Mouse (Mus musculus) mouse embryonic stem cell (cell line): ENCODE results near the gene Nde1.

Experiments used
- in situ Hi-C, 2 experiments: fragments of 300-500 bp; cut with MboI; formaldehyde crosslinking; loops; 1 replicate in 1 of 2; 3 replicates in 1 of 2; pipeline ENCODE4 v1.14.3; 2019 to 2020; ENCODE audit warnings: low sequenced_read_pairs in 2 of 2, low pct_unique_long_range_greater_than_20kb in 1 of 2, mixed read lengths in 1 of 2; ENCODE audit not compliant: unreplicated experiment in 1 of 2

Nde1 gene

GRCm38 (mm10) chr16:14158536-14158935 is 4.5 kb upstream of the Nde1 start:
- in situ Hi-C loops = loop anchor here in 1 of 2 experiments (25.0 kb wide), 1 partner anchor 471 kb away; no protein-coding TSS in a partner anchor

GRCm38 (mm10) chr16:14158936-14159745 is 3.9 kb upstream of the Nde1 start:
- in situ Hi-C loops = loop anchor here in 1 of 2 experiments (25.0 kb wide), 1 partner anchor 472 kb away; no protein-coding TSS in a partner anchor

- in situ Hi-C loops = loop anchor here in 1 of 2 experiments (25.0 kb wide), 1 partner anchor 472 kb away; no protein-coding TSS in a partner anchor
Measured at GRCm38 (mm10) chr16:14159746-14160131, 3.3 kb upstream of the Nde1 start.

- in situ Hi-C loops = loop anchor here in 1 of 2 experiments (25.0 kb wide), 1 partner anchor 474 kb away; no protein-coding TSS in a partner anchor
Measured at GRCm38 (mm10) chr16:14160941-14161340, 2.1 kb upstream of the Nde1 start.

GRCm38 (mm10) chr16:14163731-14164130 is 656 bp downstream of the Nde1 start:
- in situ Hi-C loops = loop anchor here in 1 of 2 experiments (25.0 kb wide), 1 partner anchor 476 kb away; no protein-coding TSS in a partner anchor

GRCm38 (mm10) chr16:14166490-14166889 is 3.4 kb downstream of the Nde1 start:
- in situ Hi-C loops = loop anchor here in 1 of 2 experiments (25.0 kb wide), 1 partner anchor 479 kb away; no protein-coding TSS in a partner anchor

- in situ Hi-C loops = loop anchor here in 1 of 2 experiments (25.0 kb wide), 1 partner anchor 482 kb away; no protein-coding TSS in a partner anchor
Measured at GRCm38 (mm10) chr16:14169706-14170105, 6.6 kb downstream of the Nde1 start.

- in situ Hi-C loops = no loop called here
Measured at GRCm38 (mm10) chr16:14178041-14178440, 15.0 kb downstream of the Nde1 start.

- in situ Hi-C loops = no loop called here
Measured at GRCm38 (mm10) chr16:14180163-14180733, 17.2 kb downstream of the Nde1 start.

- in situ Hi-C loops = no loop called here
Measured at GRCm38 (mm10) chr16:14182360-14182759, 19.3 kb downstream of the Nde1 start.

GRCm38 (mm10) chr16:14183856-14184255 is 20.8 kb downstream of the Nde1 start:
- in situ Hi-C loops = no loop called here

GRCm38 (mm10) chr16:14185516-14185915 is 22.4 kb downstream of the Nde1 start:
- in situ Hi-C loops = no loop called here

- in situ Hi-C loops = no loop called here
Measured at GRCm38 (mm10) chr16:14194164-14194950, 31.3 kb downstream of the Nde1 start.

- in situ Hi-C loops = no loop called here
Measured at GRCm38 (mm10) chr16:14195427-14195826, 32.4 kb downstream of the Nde1 start.

- in situ Hi-C loops = no loop called here
Measured at GRCm38 (mm10) chr16:14198798-14199197, 35.7 kb downstream of the Nde1 start.

GRCm38 (mm10) chr16:14215156-14215555 is 52.1 kb downstream of the Nde1 start:
- in situ Hi-C loops = no loop called here

- in situ Hi-C loops = no loop called here
Measured at GRCm38 (mm10) chr16:14237100-14237723, 74.1 kb downstream of the Nde1 start.

GRCm38 (mm10) chr16:14242059-14242458 is 79.0 kb downstream of the Nde1 start:
- in situ Hi-C loops = no loop called here
